Mouse (Mus musculus): ENCODE measurements around the gene Bach2.

Gene Bach2

GRCm38 (mm10) chr4:32386346-32386745 lies 147.7 kb downstream of the Bach2 start:
- H3K27me3 ChIP-seq (ENCODE audit: insufficient read depth, low read length): 0 out of 2 replicates have a peak, but pooled peaks cover 2% of the 10 kb centered on the region
- peaks cover 52% of the 10 kb centered on the region for H3K4me1 ChIP-seq (replicated peaks; ENCODE audit: low read depth, low read length)
- no peak for TF ChIP-seq CTCF (conservative IDR thresholded peaks at IDR 0.05; ENCODE audit: low read length)
- TF ChIP-seq POU5F1 (IDR thresholded peaks at IDR 0.05; ENCODE audit: borderline replicate concordance, low read length): no peak
- no peak for TF ChIP-seq NANOG (IDR thresholded peaks at IDR 0.05; ENCODE audit: borderline replicate concordance, low read length)
- no peak overlapping the region for H3K4me3 ChIP-seq (replicated peaks; ENCODE audit: low read length)
- no peaks in the 10 kb centered on the region for H3K9me3 ChIP-seq (ENCODE audit: low read length)
- no peaks in the 10 kb centered on the region for H3K36me3 ChIP-seq (ENCODE audit: insufficient read depth, low read length)

DNA sequence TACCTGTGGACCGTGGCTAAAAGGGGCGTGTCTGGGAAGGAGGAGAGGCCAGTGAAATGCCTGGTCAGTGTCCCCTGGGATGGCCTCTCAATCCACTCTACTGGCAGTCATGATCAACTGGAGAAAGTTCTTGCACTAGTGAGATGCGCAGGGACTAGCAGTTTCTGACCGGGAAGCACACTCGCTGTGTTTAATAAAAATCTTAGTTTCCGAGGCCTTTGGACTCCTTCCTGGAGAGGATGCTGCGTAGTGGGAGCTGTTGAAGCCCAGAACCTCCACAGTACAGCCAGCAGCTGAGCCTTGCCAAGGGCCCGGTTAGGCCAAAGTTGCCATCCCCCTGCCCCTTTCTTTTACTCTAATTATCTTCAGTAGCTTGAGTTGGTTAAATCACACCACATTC lies 148.3 kb downstream of the Bach2 start:
- TF ChIP-seq NANOG (IDR thresholded peaks at IDR 0.05; ENCODE audit: borderline replicate concordance, low read length): no peak
- no peak for TF ChIP-seq POU5F1 (IDR thresholded peaks at IDR 0.05; ENCODE audit: borderline replicate concordance, low read length)
- TF ChIP-seq CTCF (conservative IDR thresholded peaks at IDR 0.05; ENCODE audit: low read length): no peak
- Histone ChIP-seq H3K27me3 (ENCODE audit: insufficient read depth, low read length) (0 out of 2 replicates have a peak, but pooled peaks cover 2% of the 10 kb centered on the region), H3K4me1 (replicated peaks; ENCODE audit: low read depth, low read length) (peaks cover 46% of the 10 kb centered on the region), H3K4me3 (replicated peaks; ENCODE audit: low read length) (no peak overlapping the region), H3K36me3 (ENCODE audit: insufficient read depth, low read length) (no peaks in the 10 kb centered on the region), H3K9me3 (ENCODE audit: low read length) (no peaks in the 10 kb centered on the region)

DNA sequence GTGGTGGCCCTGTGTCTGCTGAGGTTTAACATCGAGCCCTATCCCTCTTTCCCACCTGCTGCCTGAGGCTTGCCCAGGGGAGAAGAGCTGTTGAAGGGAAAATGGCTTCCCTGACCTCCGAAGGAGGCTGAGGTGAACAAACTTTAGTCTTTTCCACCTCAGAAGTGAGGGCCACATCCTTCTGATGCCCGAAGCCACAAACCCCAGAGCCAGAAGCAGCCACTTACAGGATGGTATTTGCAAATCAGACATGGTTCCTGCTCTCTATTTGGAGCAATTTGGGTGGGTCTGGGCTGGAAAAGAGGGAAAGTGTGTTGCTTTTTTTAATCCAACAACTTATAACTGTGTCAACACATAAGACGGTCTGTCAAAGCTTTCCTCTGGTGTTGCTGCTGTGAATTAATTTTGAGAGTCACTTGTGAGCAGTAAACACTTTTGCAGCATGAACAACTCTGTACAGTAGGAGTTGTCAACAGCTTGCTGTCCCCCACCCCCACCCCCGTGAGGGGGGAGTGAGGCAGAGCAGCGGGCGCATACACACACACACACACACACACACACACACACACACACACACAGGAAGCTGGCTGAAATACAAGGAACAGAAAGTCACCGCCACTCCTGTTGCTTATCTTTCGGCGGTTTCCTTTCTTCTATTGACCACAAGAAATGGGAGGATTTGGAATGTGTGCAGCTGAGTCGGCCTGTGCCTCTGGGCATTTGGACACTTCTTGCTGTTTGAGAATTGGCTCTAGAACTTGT lies 149.1 kb downstream of the Bach2 start:
- TF ChIP-seq CTCF (conservative IDR thresholded peaks at IDR 0.05; ENCODE audit: low read length) (no peak), NANOG (IDR thresholded peaks at IDR 0.05; ENCODE audit: borderline replicate concordance, low read length) (no peak), POU5F1 (IDR thresholded peaks at IDR 0.05; ENCODE audit: borderline replicate concordance, low read length) (no peak)
- Histone ChIP-seq H3K27me3 (ENCODE audit: insufficient read depth, low read length) (0 out of 2 replicates have a peak, but pooled peaks cover 2% of the 10 kb centered on the region), H3K4me3 (replicated peaks; ENCODE audit: low read length) (peak overlapping the region; percentile 45), H3K9me3 (ENCODE audit: low read length) (no peaks in the 10 kb centered on the region), H3K36me3 (ENCODE audit: insufficient read depth, low read length) (no peaks in the 10 kb centered on the region), H3K4me1 (replicated peaks; ENCODE audit: low read depth, low read length) (peaks cover 39% of the 10 kb centered on the region)

DNA sequence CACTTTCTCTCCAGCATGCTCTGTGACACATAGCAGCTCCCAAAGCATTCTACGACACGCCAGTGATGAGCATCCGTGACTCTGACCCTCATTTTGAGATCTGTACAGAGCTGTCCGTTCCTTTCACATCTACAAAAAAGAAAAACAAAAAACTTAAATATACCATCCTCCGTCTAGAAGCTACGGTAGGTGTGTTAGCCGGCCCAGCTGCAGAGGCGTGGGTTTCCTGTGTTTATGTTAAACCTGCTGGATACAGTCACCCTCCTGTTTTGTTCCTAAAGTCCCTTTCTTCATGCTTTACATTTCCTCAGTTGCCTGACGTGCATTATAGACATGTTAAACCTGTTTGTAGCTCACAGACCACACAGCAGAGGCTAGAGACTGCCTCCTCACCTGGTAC lies 150.0 kb downstream of the Bach2 start:
- H3K4me3 ChIP-seq (replicated peaks; ENCODE audit: low read length): no peak overlapping the region
- H3K36me3 ChIP-seq (ENCODE audit: insufficient read depth, low read length): no peaks in the 10 kb centered on the region
- 0 out of 2 replicates have a peak, but pooled peaks cover 2% of the 10 kb centered on the region for H3K27me3 ChIP-seq (ENCODE audit: insufficient read depth, low read length)
- peaks cover 38% of the 10 kb centered on the region for H3K4me1 ChIP-seq (replicated peaks; ENCODE audit: low read depth, low read length)
- H3K9me3 ChIP-seq (ENCODE audit: low read length): no peaks in the 10 kb centered on the region
- TF ChIP-seq NANOG (IDR thresholded peaks at IDR 0.05; ENCODE audit: borderline replicate concordance, low read length) (no peak), POU5F1 (IDR thresholded peaks at IDR 0.05; ENCODE audit: borderline replicate concordance, low read length) (no peak), CTCF (conservative IDR thresholded peaks at IDR 0.05; ENCODE audit: low read length) (no peak)

- TF ChIP-seq NANOG (IDR thresholded peaks at IDR 0.05; ENCODE audit: borderline replicate concordance, low read length) (no peak), POU5F1 (IDR thresholded peaks at IDR 0.05; ENCODE audit: borderline replicate concordance, low read length) (no peak), CTCF (conservative IDR thresholded peaks at IDR 0.05; ENCODE audit: low read length) (no peak)
- H3K36me3 ChIP-seq (ENCODE audit: insufficient read depth, low read length): no peaks in the 10 kb centered on the region
- H3K4me3 ChIP-seq (replicated peaks; ENCODE audit: low read length): no peak overlapping the region
- H3K9me3 ChIP-seq (ENCODE audit: low read length): no peaks in the 10 kb centered on the region
- 0 out of 2 replicates have a peak, but pooled peaks cover 2% of the 10 kb centered on the region for H3K27me3 ChIP-seq (ENCODE audit: insufficient read depth, low read length)
- H3K4me1 ChIP-seq (replicated peaks; ENCODE audit: low read depth, low read length): peaks cover 38% of the 10 kb centered on the region
These were observed 150.7 kb downstream of the Bach2 start for GRCm38 (mm10) chr4:32389107-32389800.

DNA sequence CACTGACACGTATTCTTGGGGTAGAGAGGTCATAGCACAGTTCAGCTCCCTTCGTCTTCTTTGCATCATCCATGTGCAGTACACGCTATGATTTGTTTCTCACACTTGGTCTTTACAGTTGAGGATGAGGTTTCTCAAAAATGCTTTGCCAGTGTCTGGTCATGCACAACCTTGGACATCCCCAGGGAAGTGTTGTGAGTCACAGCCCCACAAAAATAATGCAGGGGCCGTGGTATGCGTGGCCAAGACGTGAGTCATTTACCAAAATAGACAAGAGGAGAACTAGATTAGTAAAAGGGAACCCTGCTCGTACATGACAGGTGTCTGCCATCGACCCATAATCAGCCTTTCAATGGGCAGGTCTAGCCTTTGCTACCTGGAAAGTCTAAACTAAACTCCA lies 152.7 kb downstream of the Bach2 start:
- peaks cover 26% of the 10 kb centered on the region for H3K4me1 ChIP-seq (replicated peaks; ENCODE audit: low read depth, low read length)
- TF ChIP-seq POU5F1 (IDR thresholded peaks at IDR 0.05; ENCODE audit: borderline replicate concordance, low read length): no peak
- no peak for TF ChIP-seq CTCF (conservative IDR thresholded peaks at IDR 0.05; ENCODE audit: low read length)
- TF ChIP-seq NANOG (IDR thresholded peaks at IDR 0.05; ENCODE audit: borderline replicate concordance, low read length): no peak
- H3K27me3 ChIP-seq (ENCODE audit: insufficient read depth, low read length): no peaks in the 10 kb centered on the region

DNA sequence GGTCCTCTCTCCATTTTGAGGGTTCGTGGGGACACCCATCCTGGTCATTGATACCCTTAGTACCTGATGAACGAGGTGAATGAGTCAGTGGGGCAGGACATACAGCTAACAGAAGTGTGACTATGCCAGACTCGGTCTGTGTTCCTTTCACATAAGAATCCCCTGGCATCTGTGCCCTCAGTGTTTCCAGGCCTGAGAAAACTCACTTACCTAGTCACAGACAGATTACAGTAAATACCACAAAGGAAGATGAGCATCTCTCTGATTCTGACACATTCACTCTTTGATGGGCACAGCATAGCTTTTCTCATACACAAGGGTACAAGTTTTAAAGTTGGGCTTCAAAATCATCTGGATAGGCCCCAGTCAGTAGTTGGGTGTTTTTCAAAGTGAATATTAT lies 154.6 kb downstream of the Bach2 start:
- Histone ChIP-seq H3K4me3 (replicated peaks; ENCODE audit: low read length) (no peak overlapping the region), H3K4me1 (replicated peaks; ENCODE audit: low read depth, low read length) (peaks cover 7% of the 10 kb centered on the region; the same call in 1 of the 2 replicates), H3K36me3 (ENCODE audit: insufficient read depth, low read length) (no peaks in the 10 kb centered on the region), H3K27me3 (ENCODE audit: insufficient read depth, low read length) (no peaks in the 10 kb centered on the region), H3K9me3 (ENCODE audit: low read length) (no peaks in the 10 kb centered on the region)
- no peak for TF ChIP-seq NANOG (IDR thresholded peaks at IDR 0.05; ENCODE audit: borderline replicate concordance, low read length)
- TF ChIP-seq POU5F1 (IDR thresholded peaks at IDR 0.05; ENCODE audit: borderline replicate concordance, low read length): no peak
- no peak for TF ChIP-seq CTCF (conservative IDR thresholded peaks at IDR 0.05; ENCODE audit: low read length)

More for the DNA sequence above, 152.7 kb downstream of the Bach2 start:
- Histone ChIP-seq H3K4me3 (replicated peaks; ENCODE audit: low read length) (no peak overlapping the region), H3K9me3 (ENCODE audit: low read length) (no peaks in the 10 kb centered on the region), H3K36me3 (ENCODE audit: insufficient read depth, low read length) (no peaks in the 10 kb centered on the region)

DNA sequence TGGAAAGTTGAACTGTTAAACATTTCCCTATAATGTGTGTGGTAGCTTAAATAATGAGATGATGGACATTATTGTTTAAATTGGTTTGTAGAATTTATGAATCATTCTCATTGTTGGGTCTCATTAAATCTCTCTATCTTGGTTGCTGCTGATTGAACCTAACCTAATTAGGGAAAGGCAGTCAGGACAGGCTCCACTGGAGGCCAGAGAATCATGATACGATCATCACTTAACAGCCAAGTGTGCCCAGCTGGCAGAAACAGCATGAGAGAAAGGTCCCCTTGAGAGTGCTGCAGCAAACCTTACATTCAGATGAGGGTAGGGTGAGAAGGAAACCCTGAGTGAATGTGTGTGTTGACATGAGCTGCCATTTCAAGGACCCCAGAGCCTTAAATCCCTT lies 155.3 kb downstream of the Bach2 start:
- peaks cover under 1% of the 10 kb centered on the region; the same call in 1 of the 2 replicates for H3K4me1 ChIP-seq (replicated peaks; ENCODE audit: low read depth, low read length)
- H3K27me3 ChIP-seq (ENCODE audit: insufficient read depth, low read length): no peaks in the 10 kb centered on the region
- no peaks in the 10 kb centered on the region for H3K36me3 ChIP-seq (ENCODE audit: insufficient read depth, low read length)
- no peak overlapping the region for H3K4me3 ChIP-seq (replicated peaks; ENCODE audit: low read length)
- no peaks in the 10 kb centered on the region for H3K9me3 ChIP-seq (ENCODE audit: low read length)
- TF ChIP-seq POU5F1 (IDR thresholded peaks at IDR 0.05; ENCODE audit: borderline replicate concordance, low read length) (no peak), NANOG (IDR thresholded peaks at IDR 0.05; ENCODE audit: borderline replicate concordance, low read length) (no peak)

Measured in E14TG2a.4 (cell line).